Mouse (Mus musculus): ENCODE measurements around the gene Col27a1.

GRCm38 (mm10) chr4:63384262-63384661, 170.5 kb downstream of the Col27a1 start:
- TF ChIP-seq CTCF (IDR thresholded peaks at IDR 0.05) = no peak
- TF ChIP-seq EP300 (IDR thresholded peaks at IDR 0.05) = no peak
